Mouse (Mus musculus) midbrain, embryonic 11.5 days (tissue): ENCODE results near the gene Zfp280d. TPM values are rescaled to one million over a fixed set of nuclear protein-coding genes. Genes with fewer than 3 reads are reported as not detected.
"Not testable (repeated sequence)": the region's sequence is repeated elsewhere in the genome, so short reads cannot be mapped to it uniquely, and the experiment has no call there.

Source experiments
- ATAC-seq: fragments of 200-750 bp; cut with Nextera tagmentation; 2 replicates; pipeline ENCODE4 v1.8.0; 2017; ENCODE audit warnings: moderate TSS enrichment, moderate library complexity; ENCODE audit not compliant: low FRiP score
- DNase-seq: peaks from one replicate; pipeline ENCODE4 v3.0.0; 2015; ENCODE audit warnings: low spot score; ENCODE audit errors: missing footprints
- H3K27ac ChIP-seq: fragments of 300-500 bp; sonication (generic); 2 replicates; pipeline ENCODE4 v1.5.1; 2014; ENCODE audit warnings: low read depth, low read length
- H3K27me3 ChIP-seq: fragments of 300-500 bp; sonication (generic); 2 replicates; pipeline ENCODE4 v1.6.1; 2014; ENCODE audit warnings: mild to moderate bottlenecking, low read length, moderate library complexity, mixed read lengths; ENCODE audit not compliant: control insufficient read depth, insufficient read depth
- H3K36me3 ChIP-seq: fragments of 300-500 bp; sonication (generic); 2 replicates; pipeline ENCODE4 v1.6.1; 2014; ENCODE audit warnings: mild to moderate bottlenecking, low read length, moderate library complexity, mixed read lengths; ENCODE audit not compliant: control insufficient read depth, insufficient read depth
- H3K4me1 ChIP-seq: fragments of 300-500 bp; sonication (generic); 2 replicates; pipeline ENCODE4 v1.6.1; 2014; ENCODE audit warnings: low read length; ENCODE audit not compliant: control insufficient read depth, insufficient read depth
- H3K4me2 ChIP-seq: fragments of 300-500 bp; sonication (generic); 2 replicates; pipeline ENCODE4 v1.6.1; 2014; ENCODE audit warnings: mild to moderate bottlenecking, moderate library complexity
- H3K4me3 ChIP-seq: fragments of 300-500 bp; sonication (generic); 2 replicates; pipeline ENCODE4 v1.5.1; 2014; ENCODE audit warnings: low read depth, low read length
- H3K9ac ChIP-seq: fragments of 300-500 bp; sonication (generic); 2 replicates; pipeline ENCODE4 v1.6.1; 2014; ENCODE audit warnings: low read length
- H3K9me3 ChIP-seq: fragments of 300-500 bp; sonication (generic); 2 replicates; pipeline ENCODE4 v1.6.1; 2016; ENCODE audit warnings: low read length; ENCODE audit not compliant: control insufficient read depth
- WGBS: fragments of 180-500 bp; shearing (Covaris S2); extraction: QIAGEN DNeasy Blood & Tissue Kit; methylation state at CpG from one replicate; pipeline ENCODE4 v1.1.7; 2014; 5-methylcytosine and 5-hydroxymethylcytosine counted together
- polyA plus RNA-seq: library from polyadenylated mRNA; unstranded; fragments of >200 nt; fragmentation: Nextera tagmentation; extraction: Ambion mirVana; gene quantifications from 2 replicates; pipeline ENCODE4 v1.2.1, GENCODE M21; 2014

Zfp280d gene
- polyA plus RNA-seq, 1 experiment from 2014 or later, result 54.8 TPM

GRCm38 (mm10) chr9:72389431-72390002 lies 114.9 kb downstream of the Zfp280d start:
- no peaks in the 10 kb centered on the region for H3K36me3 ChIP-seq
- no peaks in the 10 kb centered on the region for H3K27me3 ChIP-seq
- H3K4me3 ChIP-seq, result no peak overlapping the region
- DNase-seq (peak; percentile 66), ATAC-seq (no peak)
- H3K4me1 ChIP-seq, result no peaks in the 10 kb centered on the region
- no peak overlapping the region for H3K27ac ChIP-seq
- H3K9ac ChIP-seq, result no peak overlapping the region
- H3K9me3 ChIP-seq, result no peaks in the 10 kb centered on the region
- H3K4me2 ChIP-seq, result no peak overlapping the region
- 71% methylated on average over 14 of the region's 14 CpGs for WGBS

GRCm38 (mm10) chr9:72390321-72391077 lies 115.8 kb downstream of the Zfp280d start:
- Histone ChIP-seq H3K9me3 (no peaks in the 10 kb centered on the region), H3K27me3 (no peaks in the 10 kb centered on the region), H3K4me1 (no peaks in the 10 kb centered on the region), H3K4me2 (no peak overlapping the region), H3K4me3 (no peak overlapping the region), H3K27ac (no peak overlapping the region), H3K36me3 (no peaks in the 10 kb centered on the region), H3K9ac (no peak overlapping the region)
- DNase-seq (peak; percentile 14), ATAC-seq (no peak)
- 89% methylated on average over 12 of the region's 12 CpGs for WGBS

GRCm38 (mm10) chr9:72392686-72393085 lies 118.0 kb downstream of the Zfp280d start:
- H3K4me1 ChIP-seq, result no peaks in the 10 kb centered on the region
- no peak overlapping the region for H3K4me3 ChIP-seq
- no peaks in the 10 kb centered on the region for H3K9me3 ChIP-seq
- 88% methylated on average over 7 of the region's 7 CpGs for WGBS
- H3K27me3 ChIP-seq, result no peaks in the 10 kb centered on the region
- H3K36me3 ChIP-seq, result no peaks in the 10 kb centered on the region
- ATAC-seq, result no peak
- H3K27ac ChIP-seq, result no peak overlapping the region
- H3K9ac ChIP-seq, result no peak overlapping the region
- DNase-seq, result peak; percentile 71
- H3K4me2 ChIP-seq, result no peak overlapping the region

- H3K4me3 ChIP-seq, result no peak overlapping the region
- H3K27ac ChIP-seq, result no peak overlapping the region
- DNase-seq, result peak; percentile 81
- H3K4me1 ChIP-seq, result no peaks in the 10 kb centered on the region
- no peaks in the 10 kb centered on the region for H3K27me3 ChIP-seq
- no peaks in the 10 kb centered on the region for H3K36me3 ChIP-seq
- ATAC-seq, result no peak
- no peak overlapping the region for H3K4me2 ChIP-seq
- no peaks in the 10 kb centered on the region for H3K9me3 ChIP-seq
- H3K9ac ChIP-seq, result no peak overlapping the region
- 83% methylated on average over 15 of the region's 15 CpGs for WGBS
These were observed 118.6 kb downstream of the Zfp280d start for GRCm38 (mm10) chr9:72393238-72393637.

GRCm38 (mm10) chr9:72393869-72394341 lies 119.2 kb downstream of the Zfp280d start:
- Histone ChIP-seq H3K27ac (no peak overlapping the region), H3K9me3 (no peaks in the 10 kb centered on the region), H3K4me2 (no peak overlapping the region), H3K4me1 (no peaks in the 10 kb centered on the region), H3K9ac (no peak overlapping the region), H3K4me3 (no peak overlapping the region), H3K27me3 (no peaks in the 10 kb centered on the region), H3K36me3 (no peaks in the 10 kb centered on the region)
- WGBS, result 66% methylated on average over 8 of the region's 8 CpGs
- DNase-seq (peak; percentile 33), ATAC-seq (no peak)

- Histone ChIP-seq H3K9ac (no peak overlapping the region), H3K9me3 (no peaks in the 10 kb centered on the region), H3K27ac (no peak overlapping the region), H3K4me3 (no peak overlapping the region), H3K27me3 (no peaks in the 10 kb centered on the region), H3K4me2 (no peak overlapping the region), H3K36me3 (no peaks in the 10 kb centered on the region), H3K4me1 (no peaks in the 10 kb centered on the region)
- 41% methylated on average over 4 of the region's 4 CpGs for WGBS
- no peak for DNase-seq
- no peak for ATAC-seq
These were observed 125.5 kb downstream of the Zfp280d start for GRCm38 (mm10) chr9:72400121-72400520.

- H3K4me3 ChIP-seq, H3K4me1 ChIP-seq, H3K36me3 ChIP-seq, H3K9ac ChIP-seq, H3K4me2 ChIP-seq, H3K27me3 ChIP-seq, H3K27ac ChIP-seq, ATAC-seq, H3K9me3 ChIP-seq: not testable (repeated sequence)
- peak; percentile 21 for DNase-seq
- WGBS, result 72% methylated on average over 4 of the region's 4 CpGs
These were observed 127.1 kb downstream of the Zfp280d start for GRCm38 (mm10) chr9:72401769-72402168.

GRCm38 (mm10) chr9:72403421-72403820 lies 128.8 kb downstream of the Zfp280d start:
- Histone ChIP-seq H3K9me3 (no peaks in the 10 kb centered on the region), H3K4me1 (no peaks in the 10 kb centered on the region), H3K9ac (no peak overlapping the region), H3K36me3 (no peaks in the 10 kb centered on the region), H3K4me3 (no peak overlapping the region), H3K27me3 (no peaks in the 10 kb centered on the region), H3K27ac (no peak overlapping the region), H3K4me2 (no peak overlapping the region)
- ATAC-seq (no peak), DNase-seq (peak; percentile 19)
- 79% methylated on average over 6 of the region's 6 CpGs for WGBS

- H3K27ac ChIP-seq, result no peak overlapping the region
- H3K9ac ChIP-seq, result no peak overlapping the region
- no peak overlapping the region for H3K4me2 ChIP-seq
- H3K4me1 ChIP-seq, result no peaks in the 10 kb centered on the region
- no peak overlapping the region for H3K4me3 ChIP-seq
- no peaks in the 10 kb centered on the region for H3K36me3 ChIP-seq
- WGBS, result 84% methylated on average over 8 of the region's 8 CpGs
- ATAC-seq (no peak), DNase-seq (peak; percentile 57)
- H3K27me3 ChIP-seq, result no peaks in the 10 kb centered on the region
- no peaks in the 10 kb centered on the region for H3K9me3 ChIP-seq
These were observed 129.8 kb downstream of the Zfp280d start for GRCm38 (mm10) chr9:72404446-72404845.
